Mouse (Mus musculus) kidney, postnatal 4 days (tissue): Measurements from ENCODE around the gene Nlgn2.
A peak's percentile ranks its signal among the peaks of the same experiment; 100 is the strongest.

Experiments
- DNase-seq, 2 experiments: peaks; one replicate each; pipeline ENCODE4 v3.0.0; 2021; ENCODE audit warnings: mixed read lengths in 2 of 2

Nlgn2 gene

GRCm38 (mm10) chr11:69837604-69837951 lies at the start of gene Nlgn2:
Gene Nlgn2 (minus strand): TSS chr11:69837784.
- DNase-seq, result no peak

GRCm38 (mm10) chr11:69886907-69887635 lies 49.5 kb upstream of the Nlgn2 start:
- peak; percentile 30 to 57 for DNase-seq

GRCm38 (mm10) chr11:69884663-69885062 lies 47.1 kb upstream of the Nlgn2 start:
- no peak for DNase-seq

GRCm38 (mm10) chr11:69884240-69884639 lies 46.7 kb upstream of the Nlgn2 start:
- DNase-seq, result peak in 1 of 2 experiments; percentile 27

GRCm38 (mm10) chr11:69883527-69884151 lies 46.1 kb upstream of the Nlgn2 start:
- DNase-seq, result peak in 1 of 2 experiments; percentile 34

- peak; percentile 55 to 68 for DNase-seq
Observed at GRCm38 (mm10) chr11:69883066-69883465, 45.5 kb upstream of the Nlgn2 start.

- peak in 1 of 2 experiments; percentile 15 for DNase-seq
Observed at GRCm38 (mm10) chr11:69881787-69882670, 44.4 kb upstream of the Nlgn2 start.

- peak; percentile 91 to 95 for DNase-seq
Observed at GRCm38 (mm10) chr11:69880853-69881603, 43.4 kb upstream of the Nlgn2 start, which contains the start of gene Kctd11. Gene Kctd11 (minus strand): TSS chr11:69881406.

GRCm38 (mm10) chr11:69880506-69880852 lies 42.9 kb upstream of the Nlgn2 start:
- peak; percentile 83 to 90 for DNase-seq

GRCm38 (mm10) chr11:69879711-69880110 lies 42.1 kb upstream of the Nlgn2 start:
- peak in 1 of 2 experiments; percentile 28 for DNase-seq

GRCm38 (mm10) chr11:69878952-69879351 lies 41.4 kb upstream of the Nlgn2 start:
- no peak for DNase-seq

GRCm38 (mm10) chr11:69878399-69878798 lies 40.8 kb upstream of the Nlgn2 start:
- no peak for DNase-seq

GRCm38 (mm10) chr11:69877878-69878277 lies 40.3 kb upstream of the Nlgn2 start, which contains the start of gene Tmem95:
Gene Tmem95 (minus strand): TSS chr11:69878018.
- no peak for DNase-seq

GRCm38 (mm10) chr11:69876867-69877266 lies 39.3 kb upstream of the Nlgn2 start:
- DNase-seq, result peak; percentile 92 to 94

GRCm38 (mm10) chr11:69876186-69876585 lies 38.6 kb upstream of the Nlgn2 start:
- DNase-seq, result peak; percentile 52 to 70

GRCm38 (mm10) chr11:69872451-69872850 lies 34.9 kb upstream of the Nlgn2 start:
- no peak for DNase-seq

- no peak for DNase-seq
Observed at GRCm38 (mm10) chr11:69871822-69872221, 34.2 kb upstream of the Nlgn2 start.

GRCm38 (mm10) chr11:69870289-69871069 lies 32.9 kb upstream of the Nlgn2 start:
- no peak for DNase-seq

GRCm38 (mm10) chr11:69867335-69867734 lies 29.8 kb upstream of the Nlgn2 start:
- DNase-seq, result no peak

- DNase-seq, result no peak
Observed at GRCm38 (mm10) chr11:69865561-69865960, 28.0 kb upstream of the Nlgn2 start.

- no peak for DNase-seq
Observed at GRCm38 (mm10) chr11:69864138-69864860, 26.7 kb upstream of the Nlgn2 start.
